Mouse (Mus musculus) ES-E14 (cell line): ENCODE measurements at regions not wholly inside any gene's neighbourhood (a gene's known extent, or its start where the extent isn't known, plus 50 kb on each side); places are given as distances from the start of the nearest gene placed in this dataset.

ENCODE experiments used
- HCFC1 ChIP-seq: IDR thresholded peaks from 2 replicates; pipeline ENCODE4 v1.6.1; 2012; ENCODE audit warnings: low read length, inconsistent platforms, borderline replicate concordance; ENCODE audit not compliant: insufficient read depth
- ZNF384 ChIP-seq: IDR thresholded peaks from 2 replicates; pipeline ENCODE4 v1.6.1; 2012; ENCODE audit warnings: low read depth, low read length, inconsistent platforms

- TF ChIP-seq HCFC1: no peak
- no peak for TF ChIP-seq ZNF384
Measured at GRCm38 (mm10) chr13:97418681-97419080, 177.8 kb downstream of the Enc1 start.
